Mouse (Mus musculus): Measurements from ENCODE around the gene Zfp146. TPM values are rescaled to one million over a fixed set of nuclear protein-coding genes. Genes with fewer than 3 reads are reported as not detected.
A peak's percentile ranks its signal among the peaks of the same experiment; 100 is the strongest.
"Not testable (repeated sequence)": the region's sequence is repeated elsewhere in the genome, so short reads cannot be mapped to it uniquely, and the experiment has no call there.

The Zfp146 gene
- polyA plus RNA-seq, 1 experiment from 2014 or later: 17.4 TPM

GRCm38 (mm10) chr7:30188344-30189115, 19.0 kb upstream of the Zfp146 start:
- Histone ChIP-seq H3K4me1 (peaks cover 23% of the 10 kb centered on the region), H3K4me3 (no peak overlapping the region), H3K9me3 (no peaks in the 10 kb centered on the region), H3K9ac (no peak overlapping the region), H3K27me3 (no peaks in the 10 kb centered on the region), H3K27ac (no peak overlapping the region), H3K4me2 (no peak overlapping the region), H3K36me3 (peaks cover 75% of the 10 kb centered on the region)
- 72% methylated on average over 12 of the region's 12 CpGs for WGBS
- ATAC-seq (ENCODE audit: insufficient number of reproducible peaks, low FRiP score, low TSS enrichment, low read depth): no peak

GRCm38 (mm10) chr7:30184641-30185348, 15.2 kb upstream of the Zfp146 start:
- no peak for ATAC-seq (ENCODE audit: insufficient number of reproducible peaks, low FRiP score, low TSS enrichment, low read depth)
- H3K4me3 ChIP-seq: no peak overlapping the region
- H3K9ac ChIP-seq: no peak overlapping the region; the same call in 1 of the 2 replicates
- no peak overlapping the region for H3K4me2 ChIP-seq
- no peak overlapping the region for H3K27ac ChIP-seq
- H3K4me1 ChIP-seq: peaks cover 9% of the 10 kb centered on the region
- WGBS: 70% methylated on average over 13 of the region's 13 CpGs
- H3K9me3 ChIP-seq: no peaks in the 10 kb centered on the region
- H3K36me3 ChIP-seq: peaks cover 45% of the 10 kb centered on the region
- no peaks in the 10 kb centered on the region for H3K27me3 ChIP-seq

- Histone ChIP-seq H3K9ac (no peak within 1 kb of the TSS; the same call in 1 of the 2 replicates), H3K9me3 (no peaks in the 10 kb centered on the region), H3K27me3 (no peaks in the 10 kb centered on the region), H3K4me1 (peaks cover 9% of the 10 kb centered on the region), H3K4me2 (peak within 1 kb of the TSS; percentile 42), H3K4me3 (peak within 1 kb of the TSS; percentile 18), H3K36me3 (peaks cover 41% of the 10 kb centered on the region), H3K27ac (no peak within 1 kb of the TSS)
- 0 out of 2 replicates have a peak, but pooled peaks have one; percentile 20 for ATAC-seq (ENCODE audit: insufficient number of reproducible peaks, low FRiP score, low TSS enrichment, low read depth)
- WGBS: 3% methylated on average over 11 of the region's 11 CpGs
Measured at GRCm38 (mm10) chr7:30183879-30184289, 14.3 kb upstream of the Zfp146 start, which contains the start of gene Cox7a1. Gene Cox7a1 (plus strand): TSS chr7:30184144.

- not testable (repeated sequence) for ATAC-seq (ENCODE audit: insufficient number of reproducible peaks, low FRiP score, low TSS enrichment, low read depth); H3K9ac ChIP-seq; H3K9me3 ChIP-seq; H3K27ac ChIP-seq; H3K4me2 ChIP-seq; H3K4me1 ChIP-seq; H3K27me3 ChIP-seq; H3K4me3 ChIP-seq
- peaks cover 41% of the 10 kb centered on the region for H3K36me3 ChIP-seq
- 57% methylated on average over 7 of the region's 7 CpGs for WGBS
Measured at GRCm38 (mm10) chr7:30183189-30183588, 13.6 kb upstream of the Zfp146 start.

GRCm38 (mm10) chr7:30181929-30182328, 12.4 kb upstream of the Zfp146 start:
- WGBS: 92% methylated on average over 10 of the region's 10 CpGs
- H3K9ac ChIP-seq; H3K4me1 ChIP-seq; H3K27me3 ChIP-seq; H3K4me2 ChIP-seq; H3K4me3 ChIP-seq; H3K9me3 ChIP-seq; H3K27ac ChIP-seq; ATAC-seq (ENCODE audit: insufficient number of reproducible peaks, low FRiP score, low TSS enrichment, low read depth): not testable (repeated sequence)
- H3K36me3 ChIP-seq: peaks cover 35% of the 10 kb centered on the region

GRCm38 (mm10) chr7:30181308-30181707, 11.8 kb upstream of the Zfp146 start:
- no peak overlapping the region for H3K4me3 ChIP-seq
- 5% methylated on average over 4 of the region's 4 CpGs for WGBS
- peaks cover 33% of the 10 kb centered on the region for H3K36me3 ChIP-seq
- H3K9me3 ChIP-seq: no peaks in the 10 kb centered on the region
- no peak overlapping the region for H3K9ac ChIP-seq
- no peaks in the 10 kb centered on the region for H3K27me3 ChIP-seq
- no peak overlapping the region for H3K4me2 ChIP-seq
- no peak overlapping the region for H3K27ac ChIP-seq
- peaks cover 9% of the 10 kb centered on the region for H3K4me1 ChIP-seq
- no peak for ATAC-seq (ENCODE audit: insufficient number of reproducible peaks, low FRiP score, low TSS enrichment, low read depth)

GRCm38 (mm10) chr7:30178256-30178655, 8.7 kb upstream of the Zfp146 start:
- Histone ChIP-seq H3K4me3 (no peak overlapping the region), H3K9ac (no peak overlapping the region), H3K9me3 (no peaks in the 10 kb centered on the region), H3K4me1 (no peaks in the 10 kb centered on the region), H3K27me3 (no peaks in the 10 kb centered on the region), H3K4me2 (no peak overlapping the region), H3K27ac (no peak overlapping the region), H3K36me3 (peaks cover 26% of the 10 kb centered on the region)
- ATAC-seq (ENCODE audit: insufficient number of reproducible peaks, low FRiP score, low TSS enrichment, low read depth): no peak
- WGBS: 78% methylated on average over 11 of the region's 11 CpGs

GRCm38 (mm10) chr7:30176474-30176873, 6.9 kb upstream of the Zfp146 start:
- Histone ChIP-seq H3K4me2 (no peak overlapping the region), H3K4me3 (no peak overlapping the region), H3K9me3 (no peaks in the 10 kb centered on the region), H3K36me3 (peaks cover 26% of the 10 kb centered on the region), H3K9ac (no peak overlapping the region), H3K4me1 (no peaks in the 10 kb centered on the region), H3K27ac (no peak overlapping the region), H3K27me3 (no peaks in the 10 kb centered on the region)
- ATAC-seq (ENCODE audit: insufficient number of reproducible peaks, low FRiP score, low TSS enrichment, low read depth): no peak
- WGBS: 86% methylated on average over 12 of the region's 12 CpGs

- H3K9me3 ChIP-seq: 0 out of 2 replicates have a peak, but pooled peaks cover 11% of the 10 kb centered on the region
- H3K36me3 ChIP-seq: peaks cover 22% of the 10 kb centered on the region
- peak overlapping the region; percentile 93 for H3K27ac ChIP-seq
Measured at GRCm38 (mm10) chr7:30170283-30170951, 867 bp upstream of the Zfp146 start.

GRCm38 (mm10) chr7:30168914-30169582, 502 bp downstream of the Zfp146 start:
- Histone ChIP-seq H3K4me3 (peak overlapping the region; percentile 61), H3K4me2 (peak overlapping the region; percentile 59), H3K27ac (peak overlapping the region; percentile 93), H3K9me3 (peaks cover 19% of the 10 kb centered on the region), H3K4me1 (peaks cover 8% of the 10 kb centered on the region), H3K9ac (peak overlapping the region; percentile 64), H3K27me3 (no peaks in the 10 kb centered on the region), H3K36me3 (peaks cover 33% of the 10 kb centered on the region)
- WGBS: 2% methylated on average over 21 of the region's 21 CpGs
- ATAC-seq (ENCODE audit: insufficient number of reproducible peaks, low FRiP score, low TSS enrichment, low read depth): peak; percentile 33

More at GRCm38 (mm10) chr7:30170283-30170951, 867 bp upstream of the Zfp146 start:
- H3K4me1 ChIP-seq: peaks cover 8% of the 10 kb centered on the region
- peak overlapping the region; percentile 64 for H3K9ac ChIP-seq
- H3K4me3 ChIP-seq: peak overlapping the region; percentile 61
- ATAC-seq (ENCODE audit: insufficient number of reproducible peaks, low FRiP score, low TSS enrichment, low read depth): peak; percentile 9
- H3K27me3 ChIP-seq: no peaks in the 10 kb centered on the region
- 23% methylated on average over 11 of the region's 11 CpGs for WGBS
- H3K4me2 ChIP-seq: peak overlapping the region; percentile 59

- peaks cover 47% of the 10 kb centered on the region for H3K9me3 ChIP-seq
Measured at GRCm38 (mm10) chr7:30164745-30165144, 4.8 kb downstream of the Zfp146 start.

More at GRCm38 (mm10) chr7:30164745-30165144, 4.8 kb downstream of the Zfp146 start:
- Histone ChIP-seq H3K27me3 (no peaks in the 10 kb centered on the region), H3K9ac (no peak overlapping the region), H3K36me3 (peaks cover 74% of the 10 kb centered on the region), H3K4me1 (no peaks in the 10 kb centered on the region; the same call in 1 of the 2 replicates), H3K27ac (no peak overlapping the region), H3K4me2 (no peak overlapping the region), H3K4me3 (no peak overlapping the region)
- WGBS: 90% methylated on average over 2 of the region's 2 CpGs
- ATAC-seq (ENCODE audit: insufficient number of reproducible peaks, low FRiP score, low TSS enrichment, low read depth): no peak

All from limb, embryonic 15.5 days (tissue).